Mouse (Mus musculus): Measurements from ENCODE around the gene Hoxb9. TPM values are rescaled to one million over a fixed set of nuclear protein-coding genes. Genes with fewer than 3 reads are reported as not detected.

Gene Hoxb9
- polyA plus RNA-seq, 1 experiment: 43.5 TPM

- Histone ChIP-seq H3K4me3 (ENCODE audit: insufficient read depth, low read length) (no peak overlapping the region), H3K27ac (ENCODE audit: insufficient read depth, low read length) (no peak overlapping the region), H3K4me1 (ENCODE audit: control insufficient read depth, insufficient read depth, low read length) (no peaks in the 10 kb centered on the region)
- TF ChIP-seq POLR2A (IDR thresholded peaks at IDR 0.05; ENCODE audit: low read depth, low read length) (no peak), CTCF (IDR thresholded peaks at IDR 0.05; ENCODE audit: borderline replicate concordance, insufficient read depth, low read length) (no peak)
Measured at GRCm38 (mm10) chr11:96288455-96289221, 17.4 kb downstream of the Hoxb9 start.

GRCm38 (mm10) chr11:96289293-96289692 lies 18.0 kb downstream of the Hoxb9 start:
- H3K4me3 ChIP-seq (ENCODE audit: insufficient read depth, low read length): no peak overlapping the region
- TF ChIP-seq POLR2A (IDR thresholded peaks at IDR 0.05; ENCODE audit: low read depth, low read length) (no peak), CTCF (IDR thresholded peaks at IDR 0.05; ENCODE audit: borderline replicate concordance, insufficient read depth, low read length) (no peak)
- H3K4me1 ChIP-seq (ENCODE audit: control insufficient read depth, insufficient read depth, low read length): no peaks in the 10 kb centered on the region
- H3K27ac ChIP-seq (ENCODE audit: insufficient read depth, low read length): no peak overlapping the region

GRCm38 (mm10) chr11:96289837-96290236 lies 18.6 kb downstream of the Hoxb9 start:
- no peak overlapping the region for H3K4me3 ChIP-seq (ENCODE audit: insufficient read depth, low read length)
- H3K4me1 ChIP-seq (ENCODE audit: control insufficient read depth, insufficient read depth, low read length): no peaks in the 10 kb centered on the region
- TF ChIP-seq POLR2A (IDR thresholded peaks at IDR 0.05; ENCODE audit: low read depth, low read length) (no peak), CTCF (IDR thresholded peaks at IDR 0.05; ENCODE audit: borderline replicate concordance, insufficient read depth, low read length) (no peak)

GRCm38 (mm10) chr11:96290705-96291355 lies 19.6 kb downstream of the Hoxb9 start:
- H3K4me1 ChIP-seq (ENCODE audit: control insufficient read depth, insufficient read depth, low read length): no peaks in the 10 kb centered on the region
- H3K4me3 ChIP-seq (ENCODE audit: insufficient read depth, low read length): no peak overlapping the region
- H3K27ac ChIP-seq (ENCODE audit: insufficient read depth, low read length): peak overlapping the region; percentile 12; the same call in 1 of the 2 replicates
- TF ChIP-seq CTCF (IDR thresholded peaks at IDR 0.05; ENCODE audit: borderline replicate concordance, insufficient read depth, low read length) (no peak), POLR2A (IDR thresholded peaks at IDR 0.05; ENCODE audit: low read depth, low read length) (no peak)

More at GRCm38 (mm10) chr11:96289837-96290236, 18.6 kb downstream of the Hoxb9 start:
- no peak overlapping the region for H3K27ac ChIP-seq (ENCODE audit: insufficient read depth, low read length)

- Histone ChIP-seq H3K27ac (ENCODE audit: insufficient read depth, low read length) (peak within 1 kb of the TSS; percentile 77), H3K4me3 (ENCODE audit: insufficient read depth, low read length) (peak within 1 kb of the TSS; percentile 58), H3K4me1 (ENCODE audit: control insufficient read depth, insufficient read depth, low read length) (no peaks in the 10 kb centered on the region)
- no peak for TF ChIP-seq CTCF (IDR thresholded peaks at IDR 0.05; ENCODE audit: borderline replicate concordance, insufficient read depth, low read length)
- TF ChIP-seq POLR2A (IDR thresholded peaks at IDR 0.05; ENCODE audit: low read depth, low read length): peak; percentile 71
Measured at GRCm38 (mm10) chr11:96291681-96292564, 20.7 kb downstream of the Hoxb9 start, which contains the start of gene Hoxb6. Hoxb6 (plus strand) TSS chr11:96292476.

- Histone ChIP-seq H3K4me3 (ENCODE audit: insufficient read depth, low read length) (peak overlapping the region; percentile 58), H3K4me1 (ENCODE audit: control insufficient read depth, insufficient read depth, low read length) (no peaks in the 10 kb centered on the region), H3K27ac (ENCODE audit: insufficient read depth, low read length) (peak overlapping the region; percentile 75)
- TF ChIP-seq CTCF (IDR thresholded peaks at IDR 0.05; ENCODE audit: borderline replicate concordance, insufficient read depth, low read length): no peak
- peak; percentile 28; the same call in 1 of the 2 replicates for TF ChIP-seq POLR2A (IDR thresholded peaks at IDR 0.05; ENCODE audit: low read depth, low read length)
Measured at GRCm38 (mm10) chr11:96292565-96293301, 21.5 kb downstream of the Hoxb9 start.

- Histone ChIP-seq H3K4me3 (ENCODE audit: insufficient read depth, low read length) (peak overlapping the region; percentile 58), H3K27ac (ENCODE audit: insufficient read depth, low read length) (peak overlapping the region; percentile 75)
- 0 out of 2 replicates have a peak, but pooled peaks have one; percentile 1 for TF ChIP-seq POLR2A (IDR thresholded peaks at IDR 0.05; ENCODE audit: low read depth, low read length)
- no peak for TF ChIP-seq CTCF (IDR thresholded peaks at IDR 0.05; ENCODE audit: borderline replicate concordance, insufficient read depth, low read length)
Measured at GRCm38 (mm10) chr11:96293302-96293921, 22.2 kb downstream of the Hoxb9 start.

GRCm38 (mm10) chr11:96294245-96295091 lies 23.2 kb downstream of the Hoxb9 start:
- H3K27ac ChIP-seq (ENCODE audit: insufficient read depth, low read length): peak overlapping the region; percentile 57
- H3K4me3 ChIP-seq (ENCODE audit: insufficient read depth, low read length): peak overlapping the region; percentile 58
- TF ChIP-seq POLR2A (IDR thresholded peaks at IDR 0.05; ENCODE audit: low read depth, low read length) (no peak; the same call in 1 of the 2 replicates), CTCF (IDR thresholded peaks at IDR 0.05; ENCODE audit: borderline replicate concordance, insufficient read depth, low read length) (peak; percentile 64; the same call in 1 of the 2 replicates)
- H3K4me1 ChIP-seq (ENCODE audit: control insufficient read depth, insufficient read depth, low read length): no peaks in the 10 kb centered on the region

More at GRCm38 (mm10) chr11:96293302-96293921, 22.2 kb downstream of the Hoxb9 start:
- H3K4me1 ChIP-seq (ENCODE audit: control insufficient read depth, insufficient read depth, low read length): no peaks in the 10 kb centered on the region

Measured in embryonic fibroblast, embryonic 13.5 days (primary cell).